Mouse (Mus musculus): ENCODE data around the gene Ube2c. TPM values are rescaled to one million over a fixed set of nuclear protein-coding genes. Genes with fewer than 3 reads are reported as not detected.
"Not testable (repeated sequence)": the region's sequence is repeated elsewhere in the genome, so short reads cannot be mapped to it uniquely, and the experiment has no call there.

Gene Ube2c
- total RNA-seq, 2 experiments from 2014 or later = 228 to 340 TPM

GRCm38 (mm10) chr2:164786388-164786885 lies 16.7 kb downstream of the Ube2c start:
- ATAC-seq (ENCODE audit: poor library complexity, severe bottlenecking) = no peak

GRCm38 (mm10) chr2:164787032-164787431 lies 17.3 kb downstream of the Ube2c start:
- ATAC-seq (ENCODE audit: poor library complexity, severe bottlenecking) = peak; percentile 23; the same call in 1 of the 2 replicates

GRCm38 (mm10) chr2:164787779-164788178 lies 18.1 kb downstream of the Ube2c start:
- ATAC-seq (ENCODE audit: poor library complexity, severe bottlenecking) = no peak

GRCm38 (mm10) chr2:164788411-164788810 lies 18.7 kb downstream of the Ube2c start:
- ATAC-seq (ENCODE audit: poor library complexity, severe bottlenecking) = no peak

- no peak for ATAC-seq (ENCODE audit: poor library complexity, severe bottlenecking)
Measured at GRCm38 (mm10) chr2:164790451-164790850, 20.8 kb downstream of the Ube2c start.

GRCm38 (mm10) chr2:164791841-164792261 lies 22.2 kb downstream of the Ube2c start:
- ATAC-seq (ENCODE audit: poor library complexity, severe bottlenecking) = no peak

GRCm38 (mm10) chr2:164792400-164793190 lies 22.9 kb downstream of the Ube2c start:
- no peak for ATAC-seq (ENCODE audit: poor library complexity, severe bottlenecking)

GRCm38 (mm10) chr2:164793236-164793635 lies 23.5 kb downstream of the Ube2c start:
- ATAC-seq (ENCODE audit: poor library complexity, severe bottlenecking) = peak; percentile 69

- ATAC-seq (ENCODE audit: poor library complexity, severe bottlenecking) = no peak
Measured at GRCm38 (mm10) chr2:164793772-164794171, 24.1 kb downstream of the Ube2c start.

- peak; percentile 85 for ATAC-seq (ENCODE audit: poor library complexity, severe bottlenecking)
Measured at GRCm38 (mm10) chr2:164794293-164794692, 24.6 kb downstream of the Ube2c start.

- no peak for ATAC-seq (ENCODE audit: poor library complexity, severe bottlenecking)
Measured at GRCm38 (mm10) chr2:164795868-164796267, 26.2 kb downstream of the Ube2c start.

GRCm38 (mm10) chr2:164798554-164798953 lies 28.9 kb downstream of the Ube2c start:
- ATAC-seq (ENCODE audit: poor library complexity, severe bottlenecking) = not testable (repeated sequence)

- ATAC-seq (ENCODE audit: poor library complexity, severe bottlenecking) = no peak
Measured at GRCm38 (mm10) chr2:164800252-164801004, 30.7 kb downstream of the Ube2c start.

- no peak for ATAC-seq (ENCODE audit: poor library complexity, severe bottlenecking)
Measured at GRCm38 (mm10) chr2:164803201-164803920, 33.7 kb downstream of the Ube2c start.

- no peak for ATAC-seq (ENCODE audit: poor library complexity, severe bottlenecking)
Measured at GRCm38 (mm10) chr2:164803921-164804313, 34.2 kb downstream of the Ube2c start.

GRCm38 (mm10) chr2:164804533-164805331 lies 35.0 kb downstream of the Ube2c start, which contains the start of the genes Acot8 and Zswim3:
TSS of gene Acot8 (minus strand) at chr2:164804882.
TSS of gene Zswim3 (plus strand) at chr2:164805098.
- ATAC-seq (ENCODE audit: poor library complexity, severe bottlenecking) = peak; percentile 92

- ATAC-seq (ENCODE audit: poor library complexity, severe bottlenecking) = peak; percentile 47
Measured at GRCm38 (mm10) chr2:164805332-164805718, 35.6 kb downstream of the Ube2c start.

- no peak for ATAC-seq (ENCODE audit: poor library complexity, severe bottlenecking)
Measured at GRCm38 (mm10) chr2:164806614-164807013, 36.9 kb downstream of the Ube2c start.

- ATAC-seq (ENCODE audit: poor library complexity, severe bottlenecking) = no peak
Measured at GRCm38 (mm10) chr2:164813557-164813956, 43.9 kb downstream of the Ube2c start.

GRCm38 (mm10) chr2:164815348-164815747 lies 45.6 kb downstream of the Ube2c start:
- peak; percentile 91 for ATAC-seq (ENCODE audit: poor library complexity, severe bottlenecking)

All from megakaryocyte, adult 5-6 weeks (primary cell).